Mouse (Mus musculus) heart, adult 2 months (tissue): ENCODE results near the gene Slc22a15. TPM values are rescaled to one million over a fixed set of nuclear protein-coding genes. Genes with fewer than 3 reads are reported as not detected.

Source experiments
- DNase-seq, 2 experiments: peaks; one replicate each; pipeline ENCODE4 v3.0.0; 2021
- H3K27ac ChIP-seq: fragments of 200-600 bp; 2 replicates; pipeline ENCODE4 v1.8.1; 2022
- H3K27me3 ChIP-seq: fragments of 200-500 bp; 2 replicates; pipeline ENCODE4 v1.6.1; 2012; ENCODE audit warnings: mild to moderate bottlenecking, low read length, inconsistent platforms, mixed read lengths; ENCODE audit not compliant: control insufficient read depth, insufficient read depth
- H3K36me3 ChIP-seq: fragments of 200-500 bp; 2 replicates; pipeline ENCODE4 v1.6.1; 2012; ENCODE audit warnings: low read length, inconsistent platforms; ENCODE audit not compliant: control insufficient read depth, insufficient read depth
- H3K4me1 ChIP-seq: fragments of 200-500 bp; 2 replicates; pipeline ENCODE4 v1.6.1; 2011; ENCODE audit warnings: low read length; ENCODE audit not compliant: control insufficient read depth, insufficient read depth
- H3K4me3 ChIP-seq: fragments of 200-600 bp; 2 replicates; pipeline ENCODE4 v1.8.1; 2022
- H3K79me2 ChIP-seq: fragments of 200-500 bp; replicated peaks from 2 replicates; pipeline ENCODE4 v1.6.1; 2012; ENCODE audit warnings: mild to moderate bottlenecking, inconsistent platforms, low read length, moderate library complexity, mixed read lengths; ENCODE audit not compliant: control insufficient read depth, insufficient read depth
- H3K9ac ChIP-seq: fragments of 200-500 bp; 2 replicates; pipeline ENCODE4 v1.6.1; 2012; ENCODE audit warnings: low read depth, mild to moderate bottlenecking, control low read depth, inconsistent platforms, low read length, mixed read lengths
- CTCF ChIP-seq: fragments of 200-600 bp; IDR thresholded peaks from 2 replicates; pipeline ENCODE4 v1.8.1; 2022; ENCODE audit warnings: antibody characterized with exemption, mild to moderate bottlenecking, moderate library complexity
- EP300 ChIP-seq: fragments of 200-500 bp; IDR thresholded peaks from 2 replicates; pipeline ENCODE4 v1.6.1; 2011; ENCODE audit warnings: low read depth, low read length, control low read depth; ENCODE audit not compliant: insufficient read depth
- POLR2A ChIP-seq: fragments of 200-500 bp; IDR thresholded peaks from 2 replicates; pipeline ENCODE4 v1.6.1; 2011; ENCODE audit warnings: mild to moderate bottlenecking, low read depth, low read length, control low read depth; ENCODE audit not compliant: insufficient read depth
- WGBS: fragments of 180-500 bp; shearing (Covaris S2); methylation state at CpG from one replicate; pipeline ENCODE4 v1.1.7; 2018; 5-methylcytosine and 5-hydroxymethylcytosine counted together
- intact Hi-C: fragments of 180-260 bp; cut with DNase I; formaldehyde crosslinking; loops from one replicate; pipeline ENCODE4 v1.15.1; 2025
- polyA plus RNA-seq: library from polyadenylated mRNA; depleted of rRNA; stranded (reverse); fragments of >200 nt; gene quantifications from 2 replicates; pipeline ENCODE4 v1.2.3, GENCODE M21; 2012
- total RNA-seq, 2 experiments: library from RNA; stranded (reverse); gene quantifications; 2 replicates each; pipeline ENCODE4 v1.2.3; 2021

Slc22a15 gene
- total and polyA plus RNA-seq, 3 experiments = 1.8 to 2.4 (median 1.9) TPM

DNA sequence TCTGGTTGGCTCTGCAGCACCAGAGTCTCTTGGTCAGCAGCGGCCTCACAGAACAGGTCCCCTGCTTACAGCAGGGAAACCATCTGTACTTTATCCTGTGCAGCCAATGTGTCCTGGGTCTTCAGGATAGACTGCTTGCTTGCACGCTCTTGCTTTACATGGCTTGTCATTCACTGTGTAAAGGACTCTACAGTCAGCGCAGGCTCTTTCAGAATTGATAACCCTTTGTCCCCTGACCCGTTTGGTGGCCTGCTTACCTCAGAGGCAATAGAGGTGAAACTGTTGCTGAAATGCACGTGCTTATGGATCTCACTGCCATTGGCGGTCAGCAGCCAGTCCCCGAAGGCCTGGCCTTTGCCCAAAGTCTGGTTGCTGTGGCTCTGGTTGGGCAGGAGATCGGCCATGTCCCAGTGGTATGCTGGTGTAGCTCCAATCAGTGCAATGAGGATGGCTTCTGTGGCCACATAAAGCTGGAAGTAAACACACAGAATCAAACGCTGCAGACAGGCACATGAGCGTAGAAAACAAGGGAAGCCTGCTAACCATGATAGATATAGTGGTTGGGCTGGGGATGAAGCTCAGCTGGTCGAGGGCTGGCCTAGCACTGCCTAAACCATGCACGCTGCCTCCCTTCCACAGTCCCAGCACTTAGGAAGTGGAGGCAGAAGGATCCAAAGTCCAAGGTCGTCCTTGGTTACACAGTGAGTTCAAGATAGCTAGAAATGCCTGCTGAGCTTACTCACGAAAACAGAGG lies 9.0 kb downstream of the Slc22a15 start:
- H3K9ac ChIP-seq = no peak overlapping the region
- WGBS = 83% methylated on average over 14 of the region's 14 CpGs
- H3K27ac ChIP-seq = no peak overlapping the region
- no peaks in the 10 kb centered on the region for H3K36me3 ChIP-seq
- H3K79me2 ChIP-seq = no peaks in the 10 kb centered on the region
- no peak overlapping the region for H3K4me3 ChIP-seq
- no peaks in the 10 kb centered on the region for H3K27me3 ChIP-seq
- intact Hi-C loops = no loop called here
- TF ChIP-seq POLR2A = no peak
- no peak for TF ChIP-seq CTCF
- no peak for TF ChIP-seq EP300
- DNase-seq = no peak
- H3K4me1 ChIP-seq = no peaks in the 10 kb centered on the region

DNA sequence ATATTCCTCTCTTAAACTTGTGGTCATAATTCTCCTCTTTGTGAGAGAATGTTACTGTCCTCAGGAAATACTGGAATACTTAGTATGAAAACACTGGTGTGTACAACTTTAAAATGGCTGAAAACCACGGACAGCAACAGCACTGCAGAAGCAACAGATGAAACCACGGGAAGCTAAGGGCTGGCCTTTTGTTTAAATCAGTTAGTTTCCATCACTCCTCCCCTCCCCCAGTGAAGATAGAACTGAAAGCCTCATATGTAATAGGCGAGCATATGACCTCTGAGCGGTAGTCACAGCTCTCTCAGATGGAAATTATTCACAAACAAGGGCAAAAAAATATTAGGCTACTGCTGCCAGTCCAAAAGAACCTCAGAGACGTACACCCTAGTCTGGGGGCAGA lies 10.0 kb downstream of the Slc22a15 start:
- DNase-seq = no peak
- no peaks in the 10 kb centered on the region for H3K27me3 ChIP-seq
- no peak overlapping the region for H3K9ac ChIP-seq
- intact Hi-C loops = no loop called here
- no peak overlapping the region for H3K27ac ChIP-seq
- H3K4me3 ChIP-seq = no peak overlapping the region
- 77% methylated on average over 5 of the region's 5 CpGs for WGBS
- TF ChIP-seq EP300 = no peak
- TF ChIP-seq CTCF = no peak
- TF ChIP-seq POLR2A = no peak
- H3K4me1 ChIP-seq = no peaks in the 10 kb centered on the region
- no peaks in the 10 kb centered on the region for H3K79me2 ChIP-seq
- no peaks in the 10 kb centered on the region for H3K36me3 ChIP-seq

DNA sequence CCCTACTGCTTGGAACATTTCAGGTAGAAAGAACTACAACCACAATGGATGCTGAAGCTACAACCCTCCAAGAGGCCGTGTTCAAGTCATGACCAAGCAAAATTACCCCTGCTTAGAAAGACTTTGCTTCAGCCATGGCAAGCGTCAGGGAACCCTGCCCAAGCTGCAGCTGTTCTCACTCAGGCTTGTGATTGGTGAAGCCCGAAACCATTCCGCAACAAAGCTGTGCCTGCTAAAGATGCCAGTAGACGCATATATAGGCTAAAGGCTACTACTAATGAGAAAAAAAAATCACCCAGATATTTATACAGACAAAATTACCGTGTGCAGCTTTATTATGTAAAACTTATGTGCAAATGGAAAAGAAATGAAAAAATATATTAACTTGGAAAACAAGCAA lies 12.2 kb downstream of the Slc22a15 start:
- no peaks in the 10 kb centered on the region for H3K36me3 ChIP-seq
- H3K4me3 ChIP-seq = no peak overlapping the region
- H3K9ac ChIP-seq = no peak overlapping the region
- H3K27me3 ChIP-seq = no peaks in the 10 kb centered on the region
- intact Hi-C loops = no loop called here
- TF ChIP-seq EP300 (no peak), CTCF (no peak), POLR2A (no peak)
- no peaks in the 10 kb centered on the region for H3K79me2 ChIP-seq
- peak in 1 of 2 experiments; percentile 22 for DNase-seq
- H3K27ac ChIP-seq = no peak overlapping the region
- WGBS = 89% methylated on average over 6 of the region's 6 CpGs
- H3K4me1 ChIP-seq = no peaks in the 10 kb centered on the region

DNA sequence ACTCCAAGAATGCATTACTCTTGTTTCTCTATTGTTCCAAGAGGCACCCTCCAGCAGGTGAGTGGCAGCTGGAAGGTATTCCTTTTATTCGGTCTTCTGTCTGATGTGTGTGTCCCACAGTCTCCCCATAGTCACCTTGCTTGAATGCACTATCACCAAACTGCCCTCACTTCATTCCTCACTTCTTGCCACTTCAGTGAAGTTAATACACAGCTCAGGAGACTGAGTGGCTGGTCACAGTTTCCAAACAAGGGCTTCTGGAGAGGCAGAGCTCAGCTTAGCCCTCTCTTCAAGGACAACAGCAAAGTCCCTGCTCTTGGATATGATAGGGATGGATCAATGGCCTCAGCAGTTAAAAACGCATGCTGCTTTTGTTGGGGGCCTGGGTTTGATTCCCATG lies 17.2 kb downstream of the Slc22a15 start:
- TF ChIP-seq EP300 (no peak), CTCF (no peak), POLR2A (no peak)
- 62% methylated on average over 2 of the region's 2 CpGs for WGBS
- Histone ChIP-seq H3K4me1 (peaks cover 1% of the 10 kb centered on the region; the same call in 1 of the 2 replicates), H3K9ac (no peak overlapping the region), H3K27ac (no peak overlapping the region), H3K27me3 (no peaks in the 10 kb centered on the region), H3K79me2 (no peaks in the 10 kb centered on the region), H3K4me3 (no peak overlapping the region), H3K36me3 (peaks cover 9% of the 10 kb centered on the region)
- DNase-seq = no peak
- intact Hi-C loops = no loop called here

DNA sequence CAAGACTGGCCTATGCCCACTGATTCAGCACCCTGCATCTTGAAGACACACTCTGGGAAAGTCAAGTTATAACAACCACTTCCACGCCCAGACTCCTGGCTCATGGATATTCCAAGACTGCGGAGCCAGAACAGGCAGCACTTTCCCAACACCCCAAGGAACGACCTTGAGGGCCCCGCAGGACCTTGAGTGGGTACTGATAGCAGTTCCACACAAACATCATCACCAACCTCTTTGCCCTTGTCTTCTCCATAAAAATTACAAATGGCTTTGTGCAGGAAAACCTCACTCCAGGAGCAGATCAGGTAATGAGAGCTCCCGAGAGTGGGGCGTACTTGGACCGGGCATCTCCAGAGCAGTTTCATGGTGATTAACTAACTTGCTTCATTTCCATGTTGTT lies 19.5 kb downstream of the Slc22a15 start:
- Histone ChIP-seq H3K9ac (no peak overlapping the region), H3K27me3 (no peaks in the 10 kb centered on the region), H3K4me3 (no peak overlapping the region), H3K27ac (no peak overlapping the region), H3K4me1 (peaks cover 1% of the 10 kb centered on the region; the same call in 1 of the 2 replicates), H3K36me3 (peaks cover 9% of the 10 kb centered on the region), H3K79me2 (no peaks in the 10 kb centered on the region)
- no peak for DNase-seq
- TF ChIP-seq POLR2A (no peak), CTCF (no peak), EP300 (no peak)
- WGBS = 88% methylated on average over 7 of the region's 7 CpGs
- intact Hi-C loops = no loop called here

DNA sequence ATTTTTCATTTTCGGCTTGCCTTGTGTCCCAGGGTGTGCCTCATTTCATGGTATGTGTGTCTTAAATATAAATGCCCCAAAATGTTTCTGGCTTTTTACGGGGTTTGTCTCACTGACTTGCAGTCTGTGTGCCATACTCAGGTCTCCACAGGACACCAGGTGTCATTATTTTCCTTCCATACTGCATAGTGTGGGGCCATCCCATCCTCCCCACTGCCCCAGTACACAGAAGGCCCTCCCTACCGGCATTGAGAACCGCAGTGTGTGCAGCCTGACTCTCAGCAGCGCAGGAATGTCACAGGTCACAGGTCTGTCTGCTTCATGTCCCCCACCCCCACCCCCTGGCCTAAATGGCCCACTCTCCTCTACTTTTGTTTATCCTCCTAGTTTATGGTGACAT lies 21.2 kb downstream of the Slc22a15 start:
- intact Hi-C loops = no loop called here
- 85% methylated on average over 5 of the region's 5 CpGs for WGBS
- H3K36me3 ChIP-seq = peaks cover 9% of the 10 kb centered on the region
- no peak for DNase-seq
- H3K79me2 ChIP-seq = no peaks in the 10 kb centered on the region
- H3K27me3 ChIP-seq = no peaks in the 10 kb centered on the region
- peaks cover 1% of the 10 kb centered on the region; the same call in 1 of the 2 replicates for H3K4me1 ChIP-seq
- H3K9ac ChIP-seq = no peak overlapping the region
- TF ChIP-seq POLR2A (no peak), CTCF (no peak), EP300 (no peak)
- H3K27ac ChIP-seq = no peak overlapping the region
- no peak overlapping the region for H3K4me3 ChIP-seq
